Comparison of ENCODE assay signal across 8 mouse cellular contexts in genomic region chrX:20617903-20618399, GRCm38 (mm10). TPM values are rescaled to one million over a fixed set of nuclear protein-coding genes. Genes with fewer than 3 reads are reported as not detected.
DNase-seq lines count a peak whose midpoint lies in the region; ATAC-seq and TF ChIP-seq lines count a peak whose summit lies in the region.

No protein-coding gene starts in this region.

- peak overlapping the region; percentile 59 for H3K4me2 ChIP-seq in hindbrain, embryonic 16.5 days (ENCODE audit: low read length)
- H3K4me2 ChIP-seq in liver, embryonic 16.5 days (ENCODE audit: low read depth, low read length) = peak overlapping the region; percentile 63
- peak overlapping the region; percentile 56 for H3K4me2 ChIP-seq in neural tube, embryonic 15.5 days

- ATAC-seq in G1E (ENCODE audit: extremely low read depth, insufficient number of reproducible peaks, low FRiP score, poor library complexity, severe bottlenecking) = no peak
- peak; percentile 65 for ATAC-seq in hindbrain, embryonic 16.5 days
- peak; percentile 3 for ATAC-seq in liver, embryonic 16.5 days (ENCODE audit: low read depth)
- ATAC-seq in neural tube, embryonic 15.5 days (ENCODE audit: low FRiP score) = peak; percentile 67
- no peak for ATAC-seq in monocyte, adult 5-6 weeks (replicated peaks; ENCODE audit: insufficient number of reproducible peaks, low FRiP score, low TSS enrichment, poor library complexity, severe bottlenecking)

- peak overlapping the region; percentile 66 for H3K9ac ChIP-seq in hindbrain, embryonic 16.5 days (ENCODE audit: low read depth, low read length)
- peak overlapping the region; percentile 69 for H3K9ac ChIP-seq in liver, embryonic 16.5 days (ENCODE audit: low read depth, low read length)
- peak overlapping the region; percentile 60 for H3K9ac ChIP-seq in neural tube, embryonic 15.5 days (replicated peaks)

- H3K36me3 ChIP-seq in G1E (replicated peaks) = peaks cover 49% of the 10 kb centered on the region
- H3K36me3 ChIP-seq in hindbrain, embryonic 16.5 days (ENCODE audit: control insufficient read depth, insufficient read depth, low read length) = no peaks in the 10 kb centered on the region
- H3K36me3 ChIP-seq in liver, embryonic 16.5 days (ENCODE audit: control insufficient read depth, insufficient read depth) = peaks cover 12% of the 10 kb centered on the region
- 0 out of 2 replicates have a peak, but pooled peaks cover 5% of the 10 kb centered on the region for H3K36me3 ChIP-seq in neural tube, embryonic 15.5 days

- peak overlapping the region; percentile 80 for H3K4me3 ChIP-seq in G1E (ENCODE audit: low read depth, low read length)
- peak overlapping the region; percentile 67 for H3K4me3 ChIP-seq in embryonic fibroblast, embryonic 13.5 days (ENCODE audit: insufficient read depth, low read length)
- H3K4me3 ChIP-seq in hindbrain, embryonic 16.5 days (ENCODE audit: low read length) = peak overlapping the region; percentile 58
- H3K4me3 ChIP-seq in liver, embryonic 16.5 days (ENCODE audit: low read depth, low read length) = peak overlapping the region; percentile 67
- H3K4me3 ChIP-seq in neural tube, embryonic 15.5 days (replicated peaks) = peak overlapping the region; percentile 57

- WGBS in hindbrain, embryonic 16.5 days = 25% methylated on average over 31 of the region's 31 CpGs
- WGBS in liver, embryonic 16.5 days (ENCODE audit: insufficient replicate concordance) = 20% methylated on average over 31 of the region's 31 CpGs
- WGBS in neural tube, embryonic 15.5 days = 26% methylated on average over 31 of the region's 31 CpGs

- peak overlapping the region; percentile 76 for H3K27ac ChIP-seq in embryonic fibroblast, embryonic 13.5 days (ENCODE audit: insufficient read depth, low read length)
- H3K27ac ChIP-seq in hindbrain, embryonic 16.5 days (ENCODE audit: low read depth, low read length) = peak overlapping the region; percentile 76
- peak overlapping the region; percentile 78 for H3K27ac ChIP-seq in liver, embryonic 16.5 days (ENCODE audit: low read length)
- H3K27ac ChIP-seq in neural tube, embryonic 15.5 days (replicated peaks) = peak overlapping the region; percentile 91

- intact Hi-C loops in heart, postnatal 10 days (cut with DNase I) = no loop called here

- no peak for TF ChIP-seq CTCF in G1E (IDR thresholded peaks at IDR 0.05; ENCODE audit: low read depth, low read length)
- no peak for TF ChIP-seq CTCF in embryonic fibroblast, embryonic 13.5 days (IDR thresholded peaks at IDR 0.05; ENCODE audit: borderline replicate concordance, insufficient read depth, low read length)

- H3K27me3 ChIP-seq in G1E (ENCODE audit: insufficient read depth, low read length) = no peaks in the 10 kb centered on the region
- no peaks in the 10 kb centered on the region for H3K27me3 ChIP-seq in hindbrain, embryonic 16.5 days (replicated peaks; ENCODE audit: control insufficient read depth, insufficient read depth, low read length)
- no peaks in the 10 kb centered on the region for H3K27me3 ChIP-seq in liver, embryonic 16.5 days (ENCODE audit: control insufficient read depth, insufficient read depth, low read depth, low read length)
- H3K27me3 ChIP-seq in neural tube, embryonic 15.5 days (replicated peaks) = no peaks in the 10 kb centered on the region

- H3K9me3 ChIP-seq in G1E (replicated peaks) = no peaks in the 10 kb centered on the region
- H3K9me3 ChIP-seq in hindbrain, embryonic 16.5 days (ENCODE audit: control insufficient read depth, low read length) = no peaks in the 10 kb centered on the region
- H3K9me3 ChIP-seq in liver, embryonic 16.5 days (replicated peaks; ENCODE audit: control insufficient read depth, low read length) = no peaks in the 10 kb centered on the region
- H3K9me3 ChIP-seq in neural tube, embryonic 15.5 days (replicated peaks) = no peaks in the 10 kb centered on the region

- TF ChIP-seq POLR2A in embryonic fibroblast, embryonic 13.5 days (IDR thresholded peaks at IDR 0.05; ENCODE audit: low read depth, low read length) = no peak

- peaks cover 20% of the 10 kb centered on the region for H3K4me1 ChIP-seq in G1E (ENCODE audit: insufficient read depth, low read depth, low read length)
- H3K4me1 ChIP-seq in embryonic fibroblast, embryonic 13.5 days (ENCODE audit: control insufficient read depth, insufficient read depth, low read length) = no peaks in the 10 kb centered on the region
- H3K4me1 ChIP-seq in hindbrain, embryonic 16.5 days (ENCODE audit: control insufficient read depth, insufficient read depth, low read depth, low read length) = peaks cover 10% of the 10 kb centered on the region
- peaks cover 3% of the 10 kb centered on the region for H3K4me1 ChIP-seq in liver, embryonic 16.5 days (ENCODE audit: control insufficient read depth, low read depth, low read length)
- H3K4me1 ChIP-seq in neural tube, embryonic 15.5 days = peaks cover 20% of the 10 kb centered on the region

- DNase-seq in heart, adult 11 months = peak; percentile 96
- DNase-seq in heart, postnatal 10 days = no peak
- no peak for DNase-seq in G1E (ENCODE audit: low spot score)

RNA-seq across cellular contexts. Expression of gene Ndufb11, which starts 0.5 kb away (rescaled TPM):
- total RNA-seq in heart, postnatal 10 days (2021) = 100 to 1,000 TPM; 586 to 630 TPM
- total RNA-seq in G1E (2014; fragmentation: Nextera tagmentation) = 49.2 and 50.1 TPM in 2 replicates
- 68.5 and 83.9 TPM in 2 replicates for total RNA-seq in G1E (2017)
- 481 and 577 TPM in 2 replicates for polyA plus RNA-seq in G1E (2012)
- 116 and 126 TPM in 2 replicates for polyA plus RNA-seq in embryonic fibroblast, embryonic 13.5 days (2011; ENCODE audit: insufficient read length, low read depth, missing spikeins)
- 214 and 250 TPM in 2 replicates for polyA plus RNA-seq in hindbrain, embryonic 16.5 days (2015; fragmentation: Nextera tagmentation; extraction: Ambion mirVana)
- 168 TPM in 2 replicates for polyA plus RNA-seq in liver, embryonic 16.5 days (2015; fragmentation: Nextera tagmentation; extraction: Ambion mirVana)
- polyA plus RNA-seq in neural tube, embryonic 15.5 days (2015; fragmentation: Nextera tagmentation; extraction: Ambion mirVana) = 244 and 252 TPM in 2 replicates
- total RNA-seq in monocyte, adult 5-6 weeks (2017) = 61.7 to 101 TPM (median 97.4 TPM) in 3 replicates

RNA-seq across cellular contexts. Expression of gene Rbm10, which starts 0.6 kb away (rescaled TPM):
- total RNA-seq in heart, postnatal 10 days (2021) = 10 to 100 TPM; 24.1 to 29.5 TPM
- total RNA-seq in G1E (2014; fragmentation: Nextera tagmentation) (46.2 and 53.3 TPM in 2 replicates), G1E (2017) (68.7 and 68.8 TPM in 2 replicates)
- 81.7 and 103 TPM in 2 replicates for polyA plus RNA-seq in G1E (2012)
- 25.6 and 28.7 TPM in 2 replicates for polyA plus RNA-seq in embryonic fibroblast, embryonic 13.5 days (2011; ENCODE audit: insufficient read length, low read depth, missing spikeins)
- polyA plus RNA-seq in hindbrain, embryonic 16.5 days (2015; fragmentation: Nextera tagmentation; extraction: Ambion mirVana) = 48.1 and 52.9 TPM in 2 replicates
- 26.6 and 28.4 TPM in 2 replicates for polyA plus RNA-seq in liver, embryonic 16.5 days (2015; fragmentation: Nextera tagmentation; extraction: Ambion mirVana)
- 47.2 and 52.2 TPM in 2 replicates for polyA plus RNA-seq in neural tube, embryonic 15.5 days (2015; fragmentation: Nextera tagmentation; extraction: Ambion mirVana)
- 29.0 to 47.9 TPM (median 33.5 TPM) in 3 replicates for total RNA-seq in monocyte, adult 5-6 weeks (2017)

RNA-seq across cellular contexts. Expression of gene Uba1, which starts 40.2 kb away (rescaled TPM):
- total RNA-seq in heart, postnatal 10 days (2021) = 100 to 1,000 TPM; 260 to 271 TPM
- 310 and 322 TPM in 2 replicates for total RNA-seq in G1E (2014; fragmentation: Nextera tagmentation)
- total RNA-seq in G1E (2017) = 169 and 194 TPM in 2 replicates
- 172 and 189 TPM in 2 replicates for polyA plus RNA-seq in G1E (2012)
- polyA plus RNA-seq in embryonic fibroblast, embryonic 13.5 days (2011; ENCODE audit: insufficient read length, low read depth, missing spikeins) = 312 and 384 TPM in 2 replicates
- polyA plus RNA-seq in hindbrain, embryonic 16.5 days (2015; fragmentation: Nextera tagmentation; extraction: Ambion mirVana) = 350 and 371 TPM in 2 replicates
- 95.5 and 99.1 TPM in 2 replicates for polyA plus RNA-seq in liver, embryonic 16.5 days (2015; fragmentation: Nextera tagmentation; extraction: Ambion mirVana)
- polyA plus RNA-seq in neural tube, embryonic 15.5 days (2015; fragmentation: Nextera tagmentation; extraction: Ambion mirVana) = 314 and 341 TPM in 2 replicates
- 137 to 173 TPM (median 147 TPM) in 3 replicates for total RNA-seq in monocyte, adult 5-6 weeks (2017)

Comparison
In these comparisons a context has a peak if more than half of its experiments do, and no peak if none do; other contexts are left out.
1. ATAC-seq: peak in hindbrain, embryonic 16.5 days (single experiment), liver, embryonic 16.5 days (single experiment) and neural tube, embryonic 15.5 days (single experiment); none in G1E (single experiment) and monocyte, adult 5-6 weeks (single experiment).
2. Peak in every context shown above with its lines, with median percentiles within 50 percentile points of each other: H3K4me3 ChIP-seq, H3K27ac ChIP-seq, H3K4me2 ChIP-seq and H3K9ac ChIP-seq.